Mouse (Mus musculus): ENCODE results near the gene Neurl1a.
A peak's percentile ranks its signal among the peaks of the same experiment; 100 is the strongest.
"Not testable (repeated sequence)": the region's sequence is repeated elsewhere in the genome, so short reads cannot be mapped to it uniquely, and the experiment has no call there.

The Neurl1a gene

GRCm38 (mm10) chr19:47178431-47179271 is at the start of gene Neurl1a:
Neurl1a (plus strand) TSS chr19:47178820.
- DNase-seq (ENCODE audit: low spot score in 2 of 2): no peak

- no peak for DNase-seq (ENCODE audit: low spot score in 2 of 2)
Observed at GRCm38 (mm10) chr19:47128835-47129234, 49.8 kb upstream of the Neurl1a start.

DNA sequence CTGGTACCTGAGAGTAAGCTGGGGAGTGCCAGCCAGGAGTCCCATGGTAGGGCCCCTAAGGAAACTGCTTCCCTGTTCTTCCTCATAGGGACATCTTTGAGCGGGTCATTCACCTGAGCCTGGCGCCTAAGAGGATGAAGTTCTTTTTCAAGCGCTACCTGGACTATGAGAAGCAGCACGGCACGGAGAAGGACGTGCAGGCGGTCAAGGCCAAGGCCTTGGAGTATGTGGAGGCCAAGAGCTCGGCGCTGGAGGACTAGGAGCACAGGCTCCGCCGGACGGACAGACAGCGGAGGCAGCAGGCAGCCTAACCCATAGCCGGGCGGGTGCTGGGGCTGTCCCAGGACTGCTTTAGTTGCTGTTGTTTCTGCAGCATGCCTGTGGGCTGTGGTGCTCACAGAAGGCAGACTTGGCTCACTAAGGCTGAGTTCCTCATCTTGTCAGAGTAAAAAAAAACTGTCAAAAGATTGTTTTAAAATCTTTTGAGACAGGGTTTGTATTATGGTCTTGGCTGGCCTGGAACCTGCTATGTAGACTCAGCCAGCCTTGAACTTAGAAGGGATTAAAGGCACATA is 48.0 kb upstream of the Neurl1a start:
- no peak for DNase-seq (ENCODE audit: low spot score in 2 of 2)

- DNase-seq (ENCODE audit: low spot score in 2 of 2): peak; percentile 23 to 64
Observed at GRCm38 (mm10) chr19:47133161-47133560, 45.5 kb upstream of the Neurl1a start.

GRCm38 (mm10) chr19:47135568-47135967 is 43.1 kb upstream of the Neurl1a start:
- no peak for DNase-seq (ENCODE audit: low spot score in 2 of 2)

DNA sequence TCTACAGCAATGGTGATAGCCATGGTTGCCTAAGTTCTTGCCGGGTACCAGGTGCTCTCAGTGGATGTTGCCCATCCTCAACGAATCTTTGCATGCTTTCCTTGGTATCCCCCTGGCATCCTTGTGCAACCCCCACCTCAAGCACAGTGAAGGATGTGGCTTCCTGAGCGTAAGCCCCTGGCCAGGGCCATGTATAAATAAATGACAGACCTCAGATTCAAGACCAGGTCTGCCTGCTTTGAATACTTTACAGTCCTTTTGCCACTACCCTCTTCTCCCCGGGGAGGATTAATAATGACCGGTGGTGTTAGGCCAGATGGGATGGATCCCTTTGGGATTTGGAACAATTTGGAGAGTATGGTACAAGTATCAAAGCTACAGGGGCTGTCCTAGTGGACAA is 42.5 kb upstream of the Neurl1a start:
- DNase-seq (ENCODE audit: low spot score in 2 of 2): no peak

- DNase-seq (ENCODE audit: low spot score in 2 of 2): peak; percentile 79 to 82
Observed at GRCm38 (mm10) chr19:47137051-47137581, 41.5 kb upstream of the Neurl1a start.

DNA sequence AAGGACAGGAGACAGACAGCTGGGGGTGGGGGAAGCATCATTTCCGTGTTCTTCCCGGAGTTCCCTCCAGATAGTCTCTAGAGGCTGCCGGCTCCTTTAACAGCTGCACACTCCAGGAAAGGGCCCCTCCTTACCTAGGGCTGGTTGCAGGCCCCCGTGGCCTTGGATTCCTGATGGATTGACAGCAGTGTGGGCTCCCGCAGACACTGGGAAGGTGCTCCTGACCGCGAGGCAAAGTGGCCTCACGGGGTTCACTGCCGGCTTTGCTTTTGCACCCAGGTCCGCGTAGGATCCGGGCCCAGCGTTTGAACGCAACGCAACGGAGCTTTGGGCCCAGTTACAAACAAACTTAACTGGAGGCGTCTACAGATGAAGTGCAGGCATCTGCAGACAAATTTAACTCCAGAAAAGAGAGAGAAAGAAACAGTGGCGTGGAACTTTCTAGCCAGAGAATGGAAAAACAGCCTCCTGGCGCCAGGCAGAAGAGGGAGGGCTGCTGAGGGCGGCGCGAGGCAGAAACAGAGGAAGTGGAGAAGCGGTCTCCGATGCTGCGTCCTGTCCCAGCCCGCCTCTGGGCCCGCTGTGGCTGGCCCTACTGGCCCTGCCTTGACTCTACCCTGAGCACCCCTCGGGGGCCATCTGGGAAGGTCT is 40.7 kb upstream of the Neurl1a start, which contains the start of gene Calhm2:
Calhm2 (minus strand) TSS at position 524 of the 651 bp plus-strand sequence.
- DNase-seq (ENCODE audit: low spot score in 2 of 2): peak; percentile 67 to 69

- not testable (repeated sequence) for DNase-seq (ENCODE audit: low spot score in 2 of 2)
Observed at GRCm38 (mm10) chr19:47139611-47140010, 39.0 kb upstream of the Neurl1a start.

- DNase-seq (ENCODE audit: low spot score in 2 of 2): no peak
Observed at GRCm38 (mm10) chr19:47142438-47142837, 36.2 kb upstream of the Neurl1a start.

GRCm38 (mm10) chr19:47144154-47144553 is 34.5 kb upstream of the Neurl1a start, which contains the start of gene Calhm1:
Calhm1 (minus strand) TSS chr19:47144254.
- no peak for DNase-seq (ENCODE audit: low spot score in 2 of 2)

DNA sequence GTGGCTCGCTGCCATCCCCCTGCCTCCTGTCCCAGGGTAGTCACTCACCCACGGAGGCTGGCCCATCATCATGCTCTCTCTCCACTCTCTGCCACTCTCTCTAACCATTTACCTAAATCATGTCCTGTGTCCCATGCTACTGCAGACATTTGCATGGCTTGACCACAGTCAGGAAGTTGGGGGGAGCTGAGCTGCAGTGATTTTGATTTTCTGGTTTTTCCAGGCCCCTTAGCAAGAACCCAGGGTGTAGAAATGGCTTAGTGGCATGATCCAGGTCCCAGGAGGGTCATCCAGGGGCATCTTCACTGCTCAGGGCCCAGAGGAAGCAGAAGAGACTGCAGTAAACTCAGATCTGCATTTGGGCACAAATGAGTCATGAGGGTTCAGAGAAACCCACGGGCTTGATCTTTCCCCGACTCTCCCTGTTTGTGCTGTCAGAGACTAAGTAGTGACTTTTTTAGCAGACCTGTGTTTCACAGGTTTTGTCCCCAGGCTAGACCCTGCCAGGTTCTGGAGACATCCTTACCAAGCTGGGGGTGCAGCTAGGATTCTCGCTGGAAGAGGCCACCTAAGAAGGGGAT is 30.3 kb upstream of the Neurl1a start:
- DNase-seq (ENCODE audit: low spot score in 2 of 2): no peak

DNA sequence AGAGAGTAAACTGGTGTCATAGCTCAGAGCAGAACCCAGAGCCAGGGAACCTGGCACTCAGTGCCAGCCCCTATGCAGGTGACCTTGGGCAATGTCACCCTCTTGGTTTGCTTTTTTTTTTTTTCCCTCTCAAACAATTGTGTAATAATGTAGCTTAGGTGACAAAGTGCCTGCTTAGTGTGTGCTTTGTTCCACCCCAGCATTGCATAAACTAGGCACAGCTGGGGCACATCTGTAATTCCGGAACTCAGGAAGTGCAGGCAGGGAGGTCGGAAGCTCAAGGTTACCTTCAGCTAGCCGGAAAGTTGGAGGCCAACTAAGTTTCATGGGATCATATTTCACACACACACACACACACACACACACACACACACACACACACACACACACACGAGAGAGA is 28.8 kb upstream of the Neurl1a start:
- DNase-seq (ENCODE audit: low spot score in 2 of 2): no peak

DNA sequence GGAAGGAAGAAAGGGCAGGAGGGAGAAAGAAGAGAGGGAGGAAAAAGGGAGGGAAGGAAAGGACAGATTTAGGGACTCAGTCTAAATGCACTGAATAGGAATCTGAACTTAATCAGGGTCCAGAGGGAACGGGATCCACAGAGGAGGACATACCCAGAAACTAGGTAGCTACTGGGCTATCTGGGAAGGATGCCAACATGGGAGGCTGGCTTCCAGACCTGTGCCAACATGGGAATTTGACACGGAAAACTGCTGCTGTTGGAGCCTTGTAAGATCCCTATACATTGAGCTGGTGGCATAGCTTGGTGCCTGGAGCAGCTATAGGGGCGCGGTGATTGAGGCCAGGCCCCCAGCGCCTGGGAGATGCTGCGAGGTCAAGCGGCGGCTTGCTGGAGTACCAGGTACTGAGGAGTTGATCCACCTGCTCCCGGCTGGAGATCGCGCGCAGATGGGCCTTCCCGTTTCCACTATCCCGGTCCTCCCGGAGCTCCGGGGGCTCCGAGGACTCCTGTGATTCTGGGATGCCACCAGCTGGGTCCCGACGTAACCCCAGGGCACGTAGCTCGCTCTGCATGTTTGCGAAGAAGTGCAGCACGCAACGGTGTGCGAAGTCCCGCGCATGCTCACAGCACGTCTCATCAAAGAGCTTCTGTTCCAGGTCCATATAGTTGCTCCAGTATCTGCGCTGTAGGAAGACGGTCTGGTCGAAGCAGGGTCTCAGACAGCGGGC is 27.1 kb upstream of the Neurl1a start:
- DNase-seq (ENCODE audit: low spot score in 2 of 2): no peak

- DNase-seq (ENCODE audit: low spot score in 2 of 2): no peak
Observed at GRCm38 (mm10) chr19:47152062-47152369, 26.6 kb upstream of the Neurl1a start.

DNA sequence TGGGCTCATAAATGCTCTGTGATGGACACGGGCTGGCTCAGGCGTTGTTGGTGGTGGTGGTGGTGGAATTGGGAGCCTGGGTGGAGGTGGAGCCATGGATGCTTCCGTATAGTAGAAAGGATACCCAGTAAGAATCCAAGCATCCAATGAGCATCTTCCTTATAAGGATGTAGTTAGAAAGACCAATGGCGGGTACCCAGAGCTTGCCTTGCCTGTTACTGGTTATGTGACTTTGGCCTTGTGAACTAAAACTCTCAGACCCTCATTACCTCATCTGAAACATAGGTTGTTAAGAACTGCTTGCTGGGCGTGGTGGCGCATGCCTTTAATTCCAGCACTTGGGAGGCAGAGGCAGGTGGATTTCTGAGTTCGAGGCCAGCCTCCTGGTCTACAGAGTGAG is 24.9 kb upstream of the Neurl1a start:
- DNase-seq (ENCODE audit: low spot score in 2 of 2): no peak

- DNase-seq (ENCODE audit: low spot score in 2 of 2): no peak
Observed at GRCm38 (mm10) chr19:47157664-47158063, 21.0 kb upstream of the Neurl1a start, which contains the start of gene Calhm3. Calhm3 (minus strand) TSS chr19:47157764.

DNA sequence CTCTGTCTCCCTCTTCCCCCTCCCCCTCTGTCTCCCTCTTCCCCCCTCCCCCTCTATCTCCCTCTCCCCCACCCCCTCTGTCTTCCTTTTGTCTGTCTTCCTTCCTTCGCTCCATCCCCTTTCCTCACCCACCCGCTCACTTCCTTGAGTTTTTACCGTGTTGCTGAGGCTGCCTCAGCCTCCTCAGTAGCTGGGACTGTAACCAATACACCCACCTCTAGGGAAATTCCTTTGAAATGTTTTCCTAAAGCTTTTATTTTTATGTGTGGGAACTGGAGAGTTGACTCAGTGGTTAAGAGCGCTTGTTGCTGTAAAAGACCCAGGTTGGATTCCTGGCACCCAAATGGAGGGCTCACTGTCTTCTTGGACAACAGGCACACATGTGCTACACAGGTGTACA is 17.0 kb upstream of the Neurl1a start:
- DNase-seq (ENCODE audit: low spot score in 2 of 2): no peak

DNA sequence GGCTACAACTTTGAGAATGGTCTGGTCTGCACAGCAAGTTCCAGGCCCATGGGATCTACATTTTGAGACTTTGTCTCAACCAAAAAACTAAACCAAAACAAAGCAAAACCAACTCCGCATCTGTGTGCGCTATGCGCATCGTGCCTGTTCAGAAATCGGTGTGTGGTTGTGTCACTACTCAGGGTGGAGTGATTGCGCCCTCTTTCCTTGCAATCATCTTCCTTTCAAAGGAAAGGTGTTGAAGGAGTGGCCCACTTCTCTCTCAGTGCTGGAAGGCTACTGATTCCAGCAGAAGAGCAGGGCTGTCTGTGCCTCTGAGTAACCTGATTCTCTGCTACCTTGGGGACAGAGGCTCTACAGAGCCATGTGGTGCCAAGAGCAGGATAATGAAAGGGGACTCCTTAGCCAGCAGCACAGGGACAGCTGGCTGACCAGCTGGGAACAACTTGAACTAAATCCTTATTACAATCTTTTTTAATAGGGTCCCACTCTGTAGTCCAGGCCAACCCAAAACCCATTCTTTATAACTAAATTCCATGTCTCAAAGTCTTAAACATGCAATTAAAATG is 15.4 kb upstream of the Neurl1a start:
- DNase-seq (ENCODE audit: low spot score in 2 of 2): no peak

DNA sequence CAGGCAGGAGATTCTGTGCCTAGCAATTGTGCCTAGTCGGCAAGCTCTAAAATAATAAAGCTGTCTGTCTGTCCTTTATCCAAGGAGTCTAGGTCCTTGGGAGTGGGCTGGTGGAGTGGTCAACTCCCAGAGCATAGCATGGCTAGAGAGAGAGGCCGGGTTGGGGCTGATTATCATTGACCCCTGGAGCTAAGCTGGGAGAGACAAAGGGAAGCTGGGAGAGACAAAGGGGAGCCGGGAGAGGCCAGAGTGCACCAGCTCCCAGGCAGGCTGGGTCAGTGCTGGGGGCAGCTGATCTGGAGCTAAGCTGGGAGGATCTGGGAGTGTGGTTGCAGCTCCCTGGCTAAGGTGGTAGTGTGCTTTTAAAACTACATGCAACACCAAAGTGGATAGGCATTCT is 11.9 kb upstream of the Neurl1a start:
- no peak for DNase-seq (ENCODE audit: low spot score in 2 of 2)

DNA sequence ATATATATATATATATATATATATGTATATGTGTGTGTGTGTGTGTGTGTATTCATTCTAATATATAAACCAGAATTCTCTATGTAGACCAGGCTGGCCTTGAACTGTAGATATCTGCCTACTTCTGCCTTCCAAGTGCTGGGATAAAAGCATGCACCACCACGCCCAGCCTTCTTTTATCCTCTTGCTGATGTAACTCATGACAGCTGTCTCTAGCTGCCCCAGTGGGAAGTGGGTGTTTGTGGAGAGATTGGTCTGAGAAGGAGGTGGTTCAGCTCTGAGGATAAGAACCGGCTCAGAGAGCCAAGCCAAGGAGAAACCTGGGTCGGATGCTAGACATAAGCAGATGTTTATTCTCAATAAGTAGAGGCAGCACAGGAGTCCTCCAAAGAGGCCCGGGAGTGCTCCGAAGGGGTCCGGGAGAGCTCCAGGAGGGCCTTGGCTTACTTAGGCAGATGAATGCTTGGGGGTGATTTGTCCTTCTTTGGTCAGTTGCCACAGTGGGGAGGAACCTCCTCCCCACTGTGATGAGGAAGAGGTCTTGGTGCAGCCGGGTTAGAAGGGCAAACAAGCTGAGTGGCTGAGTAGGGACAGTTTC is 10.9 kb upstream of the Neurl1a start:
- no peak for DNase-seq (ENCODE audit: low spot score in 2 of 2)
